Mouse (Mus musculus) intestine, embryonic 16.5 days (tissue): Measurements from ENCODE around the gene Fam53b. TPM values are rescaled to one million over a fixed set of nuclear protein-coding genes. Genes with fewer than 3 reads are reported as not detected.

Experiments
- ATAC-seq: fragments of 200-750 bp; cut with Nextera tagmentation; 2 replicates; pipeline ENCODE4 v1.8.0; 2017; ENCODE audit warnings: moderate TSS enrichment, moderate library complexity
- H3K27ac ChIP-seq: fragments of 300-500 bp; sonication (generic); 2 replicates; pipeline ENCODE4 v1.5.1; 2014; ENCODE audit warnings: mild to moderate bottlenecking, low read length
- H3K27me3 ChIP-seq: fragments of 300-500 bp; sonication (generic); replicated peaks from 2 replicates; pipeline ENCODE4 v1.6.1; 2014; ENCODE audit warnings: low read length, control low read depth, mixed read lengths; ENCODE audit not compliant: control insufficient read depth, insufficient read depth
- H3K36me3 ChIP-seq: fragments of 300-500 bp; sonication (generic); 2 replicates; pipeline ENCODE4 v1.6.1; 2014; ENCODE audit warnings: low read length, control low read depth; ENCODE audit not compliant: control insufficient read depth, insufficient read depth
- H3K4me1 ChIP-seq: fragments of 300-500 bp; sonication (generic); 2 replicates; pipeline ENCODE4 v1.6.1; 2014; ENCODE audit warnings: low read length, control low read depth, mixed read lengths; ENCODE audit not compliant: control insufficient read depth, insufficient read depth
- H3K4me2 ChIP-seq: fragments of 300-500 bp; sonication (generic); 2 replicates; pipeline ENCODE4 v1.6.1; 2014; ENCODE audit warnings: low read depth, low read length, control low read depth
- H3K4me3 ChIP-seq: fragments of 300-500 bp; sonication (generic); 2 replicates; pipeline ENCODE4 v1.5.1; 2014; ENCODE audit warnings: mild to moderate bottlenecking, low read length
- H3K9ac ChIP-seq: fragments of 300-500 bp; sonication (generic); 2 replicates; pipeline ENCODE4 v1.6.1; 2014; ENCODE audit warnings: low read depth, low read length
- H3K9me3 ChIP-seq: fragments of 300-500 bp; sonication (generic); 2 replicates; pipeline ENCODE4 v1.6.1; 2016; ENCODE audit warnings: low read length, control low read depth; ENCODE audit not compliant: control insufficient read depth
- WGBS: fragments of 180-500 bp; shearing (Covaris S2); extraction: QIAGEN DNeasy Blood & Tissue Kit; methylation state at CpG from one replicate; pipeline ENCODE4 v1.1.7; 2014; 5-methylcytosine and 5-hydroxymethylcytosine counted together
- polyA plus RNA-seq: library from polyadenylated mRNA; unstranded; fragments of >200 nt; fragmentation: Nextera tagmentation; extraction: Ambion mirVana; gene quantifications from 2 replicates; pipeline ENCODE4 v1.2.1, GENCODE M21; 2015

The Fam53b gene
- polyA plus RNA-seq, 1 experiment from 2014 or later = 22.2 TPM

- Histone ChIP-seq H3K27ac (no peak overlapping the region), H3K9me3 (no peaks in the 10 kb centered on the region), H3K4me2 (no peak overlapping the region), H3K9ac (no peak overlapping the region), H3K36me3 (no peaks in the 10 kb centered on the region), H3K27me3 (no peaks in the 10 kb centered on the region), H3K4me3 (no peak overlapping the region), H3K4me1 (peaks cover 20% of the 10 kb centered on the region)
- WGBS = 57% methylated on average over 6 of the region's 6 CpGs
- no peak for ATAC-seq
Measured at GRCm38 (mm10) chr7:132739829-132740228, 73.9 kb downstream of the Fam53b start.

GRCm38 (mm10) chr7:132738844-132739243, 74.8 kb downstream of the Fam53b start:
- WGBS = 92% methylated on average over 6 of the region's 6 CpGs
- no peak for ATAC-seq
- no peaks in the 10 kb centered on the region for H3K36me3 ChIP-seq

GRCm38 (mm10) chr7:132736099-132736862, 77.4 kb downstream of the Fam53b start:
- ATAC-seq = peak; percentile 54
- H3K4me2 ChIP-seq = no peak overlapping the region
- no peaks in the 10 kb centered on the region for H3K9me3 ChIP-seq
- H3K27ac ChIP-seq = peak overlapping the region; percentile 59
- WGBS = 54% methylated on average over 17 of the region's 17 CpGs
- peak overlapping the region; percentile 31; the same call in 1 of the 2 replicates for H3K9ac ChIP-seq
- no peaks in the 10 kb centered on the region for H3K27me3 ChIP-seq
- no peak overlapping the region for H3K4me3 ChIP-seq
- peaks cover 34% of the 10 kb centered on the region for H3K4me1 ChIP-seq
- no peaks in the 10 kb centered on the region for H3K36me3 ChIP-seq

More at GRCm38 (mm10) chr7:132738844-132739243, 74.8 kb downstream of the Fam53b start:
- no peak overlapping the region for H3K9ac ChIP-seq
- no peak overlapping the region for H3K4me3 ChIP-seq
- H3K27me3 ChIP-seq = no peaks in the 10 kb centered on the region
- H3K4me2 ChIP-seq = no peak overlapping the region
- peaks cover 28% of the 10 kb centered on the region for H3K4me1 ChIP-seq
- H3K9me3 ChIP-seq = no peaks in the 10 kb centered on the region
- H3K27ac ChIP-seq = no peak overlapping the region

GRCm38 (mm10) chr7:132735145-132735544, 78.5 kb downstream of the Fam53b start:
- ATAC-seq = peak; percentile 50
- 0 out of 2 replicates have a peak overlapping the region, but pooled peaks have one; percentile 31 for H3K9ac ChIP-seq
- no peaks in the 10 kb centered on the region for H3K36me3 ChIP-seq
- no peak overlapping the region for H3K27ac ChIP-seq
- 49% methylated on average over 5 of the region's 5 CpGs for WGBS
- no peak overlapping the region for H3K4me2 ChIP-seq
- H3K4me3 ChIP-seq = no peak overlapping the region
- H3K4me1 ChIP-seq = peaks cover 34% of the 10 kb centered on the region
- H3K9me3 ChIP-seq = no peaks in the 10 kb centered on the region
- no peaks in the 10 kb centered on the region for H3K27me3 ChIP-seq

- Histone ChIP-seq H3K36me3 (no peaks in the 10 kb centered on the region), H3K27me3 (no peaks in the 10 kb centered on the region), H3K4me2 (no peak overlapping the region), H3K4me1 (peaks cover 42% of the 10 kb centered on the region), H3K9me3 (no peaks in the 10 kb centered on the region), H3K9ac (no peak overlapping the region), H3K4me3 (no peak overlapping the region), H3K27ac (peak overlapping the region; percentile 62; the same call in 1 of the 2 replicates)
- no peak for ATAC-seq
- 84% methylated on average over 9 of the region's 9 CpGs for WGBS
Measured at GRCm38 (mm10) chr7:132734222-132734621, 79.5 kb downstream of the Fam53b start.

- no peak overlapping the region for H3K4me2 ChIP-seq
- H3K9ac ChIP-seq = no peak overlapping the region
- WGBS = 69% methylated on average over 6 of the region's 6 CpGs
- no peaks in the 10 kb centered on the region for H3K9me3 ChIP-seq
- ATAC-seq = no peak
- no peaks in the 10 kb centered on the region for H3K27me3 ChIP-seq
- no peaks in the 10 kb centered on the region for H3K36me3 ChIP-seq
- H3K4me1 ChIP-seq = peaks cover 42% of the 10 kb centered on the region
- H3K4me3 ChIP-seq = no peak overlapping the region
- H3K27ac ChIP-seq = peak overlapping the region; percentile 62; the same call in 1 of the 2 replicates
Measured at GRCm38 (mm10) chr7:132733521-132733920, 80.2 kb downstream of the Fam53b start.

- no peak overlapping the region for H3K4me3 ChIP-seq
- no peaks in the 10 kb centered on the region for H3K27me3 ChIP-seq
- no peak overlapping the region for H3K27ac ChIP-seq
- 73% methylated on average over 6 of the region's 6 CpGs for WGBS
- H3K4me1 ChIP-seq = peaks cover 42% of the 10 kb centered on the region
- ATAC-seq = no peak
- no peaks in the 10 kb centered on the region for H3K36me3 ChIP-seq
- no peaks in the 10 kb centered on the region for H3K9me3 ChIP-seq
- no peak overlapping the region for H3K9ac ChIP-seq
- no peak overlapping the region for H3K4me2 ChIP-seq
Measured at GRCm38 (mm10) chr7:132732136-132732789, 81.4 kb downstream of the Fam53b start.

- no peaks in the 10 kb centered on the region for H3K36me3 ChIP-seq
- no peak overlapping the region for H3K4me3 ChIP-seq
- no peaks in the 10 kb centered on the region for H3K27me3 ChIP-seq
- peaks cover 39% of the 10 kb centered on the region for H3K4me1 ChIP-seq
- H3K9me3 ChIP-seq = no peaks in the 10 kb centered on the region
- 76% methylated on average over 6 of the region's 6 CpGs for WGBS
- H3K4me2 ChIP-seq = no peak overlapping the region
- ATAC-seq = no peak
- H3K27ac ChIP-seq = no peak overlapping the region
- H3K9ac ChIP-seq = no peak overlapping the region
Measured at GRCm38 (mm10) chr7:132731558-132731957, 82.1 kb downstream of the Fam53b start.

GRCm38 (mm10) chr7:132730510-132730909, 83.2 kb downstream of the Fam53b start:
- Histone ChIP-seq H3K36me3 (no peaks in the 10 kb centered on the region), H3K9ac (no peak overlapping the region), H3K4me1 (peaks cover 29% of the 10 kb centered on the region), H3K27me3 (no peaks in the 10 kb centered on the region), H3K27ac (no peak overlapping the region), H3K9me3 (no peaks in the 10 kb centered on the region), H3K4me3 (no peak overlapping the region), H3K4me2 (no peak overlapping the region)
- no peak for ATAC-seq
- WGBS = 83% methylated on average over 7 of the region's 7 CpGs
